Mouse (Mus musculus) myocyte (in vitro differentiated cells): ENCODE results near the gene Olfr1196. TPM values are rescaled to one million over a fixed set of nuclear protein-coding genes. Genes with fewer than 3 reads are reported as not detected.
"Not testable (repeated sequence)": the region's sequence is repeated elsewhere in the genome, so short reads cannot be mapped to it uniquely, and the experiment has no call there.

Source experiments
- H3K27me3 ChIP-seq: one replicate; pipeline ENCODE4 v1.6.1; 2011; ENCODE audit not compliant: control insufficient read depth, insufficient read depth, insufficient read length
- H3K36me3 ChIP-seq: one replicate; pipeline ENCODE4 v1.6.1; 2011; ENCODE audit not compliant: control insufficient read depth, insufficient read depth
- H3K4me2 ChIP-seq: one replicate; pipeline ENCODE4 v1.6.1; 2011; ENCODE audit warnings: low read depth, control low read depth
- H3K4me3 ChIP-seq: one replicate; pipeline ENCODE4 v1.5.1; 2011; ENCODE audit warnings: mild to moderate bottlenecking, control low read depth, moderate library complexity
- H3K79me2 ChIP-seq: one replicate; pipeline ENCODE4 v1.6.1; 2011; ENCODE audit not compliant: control insufficient read depth, insufficient read depth
- H3ac ChIP-seq: one replicate; pipeline ENCODE4 v1.6.1; 2011; ENCODE audit not compliant: control insufficient read depth, insufficient read length
- CEBPB ChIP-seq: IDR thresholded peaks from 2 replicates; pipeline ENCODE4 v1.6.1; 2011; ENCODE audit warnings: mild to moderate bottlenecking, moderate library complexity; ENCODE audit not compliant: poor library complexity, insufficient read depth, severe bottlenecking
- E2F4 ChIP-seq: IDR thresholded peaks from one replicate; pipeline ENCODE4 v1.6.1; 2011; ENCODE audit warnings: mild to moderate bottlenecking, control low read depth, moderate library complexity; ENCODE audit not compliant: insufficient read depth
- MAX ChIP-seq: IDR thresholded peaks from one replicate; pipeline ENCODE4 v1.6.1; 2011; ENCODE audit warnings: low read depth, mild to moderate bottlenecking, control low read depth
- MYOD1 ChIP-seq, 3 experiments: IDR thresholded peaks; one replicate each; pipeline ENCODE4 v1.6.1; 2011; ENCODE audit warnings: control low read depth in 2 of 3, low read depth in 2 of 3, mild to moderate bottlenecking in 2 of 3, moderate library complexity in 1 of 3; ENCODE audit not compliant: insufficient read length in 2 of 3, control insufficient read depth in 1 of 3
- MYOG ChIP-seq, 3 experiments: IDR thresholded peaks; one replicate each; pipeline ENCODE4 v1.6.1; 2011; ENCODE audit warnings: control low read depth in 2 of 3, low read depth in 2 of 3, mild to moderate bottlenecking in 2 of 3; ENCODE audit not compliant: insufficient read length in 2 of 3, control insufficient read depth in 1 of 3, insufficient read depth in 1 of 3
- POLR2A ChIP-seq: IDR thresholded peaks from one replicate; pipeline ENCODE4 v1.6.1; 2011; ENCODE audit warnings: low read depth, mild to moderate bottlenecking, control low read depth, moderate library complexity; ENCODE audit not compliant: insufficient read length
- POLR2AphosphoS2 ChIP-seq: IDR thresholded peaks from one replicate; pipeline ENCODE4 v1.6.1; 2011; ENCODE audit warnings: low read depth, control low read depth; ENCODE audit not compliant: insufficient read length
- REST ChIP-seq: IDR thresholded peaks from one replicate; pipeline ENCODE4 v1.6.1; 2011; ENCODE audit warnings: mild to moderate bottlenecking, control low read depth, moderate library complexity; ENCODE audit not compliant: insufficient read depth, insufficient read length
- SRF ChIP-seq: IDR thresholded peaks from one replicate; pipeline ENCODE4 v1.6.1; 2011; ENCODE audit warnings: low read depth; ENCODE audit not compliant: control insufficient read depth, insufficient read length
- TCF12 ChIP-seq: IDR thresholded peaks from one replicate; pipeline ENCODE4 v1.6.1; 2011; ENCODE audit warnings: mild to moderate bottlenecking, control low read depth; ENCODE audit not compliant: poor library complexity, insufficient read depth, severe bottlenecking
- TCF3 ChIP-seq: IDR thresholded peaks from one replicate; pipeline ENCODE4 v1.6.1; 2011; ENCODE audit warnings: low read depth, control low read depth; ENCODE audit not compliant: insufficient read length
- USF1 ChIP-seq: IDR thresholded peaks from one replicate; pipeline ENCODE4 v1.6.1; 2011; ENCODE audit warnings: low read depth, mild to moderate bottlenecking, control low read depth, moderate library complexity
- polyA plus RNA-seq: library from polyadenylated mRNA; unstranded; fragments of >200 nt; fragmentation: generic; extraction: Trizol; gene quantifications from one replicate; pipeline ENCODE4 v1.2.1, GENCODE M21; 2012; ENCODE audit warnings: missing spikeins

Olfr1196 gene
- not detected for polyA plus RNA-seq

DNA sequence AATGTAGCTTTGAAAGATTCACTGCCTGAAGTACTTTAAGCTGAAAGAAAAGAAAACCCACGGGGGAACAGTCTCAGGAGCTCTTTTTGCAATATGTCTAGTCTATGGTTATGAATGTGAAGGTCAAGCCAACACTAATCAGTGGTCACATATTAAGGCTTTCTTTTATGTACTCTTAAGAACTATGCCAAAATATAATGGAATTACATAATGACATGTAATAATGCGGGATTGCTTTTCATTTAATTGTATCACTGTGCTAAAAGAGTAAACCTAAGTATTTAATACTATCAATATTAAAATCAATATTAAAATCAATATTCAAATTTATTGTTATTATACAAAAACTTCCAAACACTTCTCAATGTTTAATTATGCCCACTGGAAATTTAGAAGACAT is at the start of gene Olfr1196:
Olfr1196 (minus strand) TSS at position 101 of the 400 bp plus-strand sequence.
- no peaks in the 10 kb centered on the region for H3K79me2 ChIP-seq
- no peak within 1 kb of the TSS for H3ac ChIP-seq
- H3K27me3 ChIP-seq: no peaks in the 10 kb centered on the region
- no peaks in the 10 kb centered on the region for H3K36me3 ChIP-seq
- no peak for TF ChIP-seq SRF
- TF ChIP-seq E2F4: no peak
- TF ChIP-seq POLR2AphosphoS2: no peak
- H3K4me2 ChIP-seq: no peak within 1 kb of the TSS
- no peak within 1 kb of the TSS for H3K4me3 ChIP-seq

DNA sequence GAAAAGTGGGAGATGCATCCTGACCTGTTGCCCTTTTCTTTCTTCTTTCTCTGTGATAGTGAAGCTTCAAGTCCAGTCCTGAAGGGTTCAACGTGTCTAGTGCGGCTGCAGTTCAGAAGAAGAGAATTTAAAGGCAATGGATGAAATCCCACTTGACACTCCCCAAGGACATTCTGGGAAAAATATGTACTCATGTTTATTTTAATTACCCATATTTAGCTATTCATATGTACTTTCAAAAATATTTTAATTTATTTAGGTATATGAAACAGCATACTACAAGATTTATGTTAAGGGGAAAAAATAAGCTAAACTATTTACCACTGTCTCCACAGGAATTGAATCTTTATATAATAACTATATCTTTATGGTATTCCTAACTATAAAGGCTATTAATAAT is 46.9 kb upstream of the Olfr1196 start, which contains the start of gene Olfr1198:
Olfr1198 (minus strand) TSS at position 101 of the 400 bp plus-strand sequence.
- Histone ChIP-seq H3K4me3 (no peak within 1 kb of the TSS), H3K4me2 (no peak within 1 kb of the TSS), H3K27me3 (no peaks in the 10 kb centered on the region), H3K79me2 (no peaks in the 10 kb centered on the region), H3ac (no peak within 1 kb of the TSS), H3K36me3 (no peaks in the 10 kb centered on the region)
- TF ChIP-seq SRF (no peak), USF1 (no peak), E2F4 (no peak), CEBPB (no peak), POLR2AphosphoS2 (no peak), MYOG (IDR thresholded peaks at IDR 0.05; ENCODE audit: control insufficient read depth in 1 of 3, insufficient read depth in 1 of 3, insufficient read length in 2 of 3, low read depth in 2 of 3) (no peak), MAX (no peak), MYOD1 (IDR thresholded peaks at IDR 0.05; ENCODE audit: control insufficient read depth in 1 of 3, insufficient read length in 2 of 3, low read depth in 2 of 3) (no peak), TCF3 (no peak), TCF12 (no peak), POLR2A (no peak), REST (no peak)

DNA sequence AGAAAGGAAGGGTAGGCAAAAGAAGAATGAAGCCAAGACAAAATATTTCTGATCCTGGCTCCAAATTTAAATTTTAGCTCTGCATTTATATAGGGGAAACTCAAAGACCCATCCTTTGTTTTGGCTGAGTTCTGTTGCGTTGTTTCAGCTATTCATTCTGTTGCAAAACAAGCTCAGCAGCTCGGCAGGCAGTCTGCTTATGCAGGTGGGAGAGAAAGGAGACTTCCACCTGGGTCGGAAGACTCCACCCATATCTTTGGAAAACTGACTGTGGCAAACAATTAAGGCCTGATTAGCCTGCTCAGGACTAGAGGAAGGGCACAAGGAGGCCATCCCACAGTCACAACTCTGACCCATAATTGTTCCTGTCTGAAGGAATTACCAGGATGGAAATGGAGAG is 39.0 kb upstream of the Olfr1196 start:
- no peak for TF ChIP-seq MAX
- TF ChIP-seq TCF3: no peak
- TF ChIP-seq CEBPB: no peak
- TF ChIP-seq MYOD1 (IDR thresholded peaks at IDR 0.05; ENCODE audit: control insufficient read depth in 1 of 3, insufficient read length in 2 of 3, low read depth in 2 of 3): no peak
- no peak for TF ChIP-seq REST
- no peak for TF ChIP-seq E2F4
- TF ChIP-seq USF1: no peak
- no peak for TF ChIP-seq TCF12
- TF ChIP-seq MYOG (IDR thresholded peaks at IDR 0.05; ENCODE audit: control insufficient read depth in 1 of 3, insufficient read depth in 1 of 3, insufficient read length in 2 of 3, low read depth in 2 of 3): no peak
- TF ChIP-seq POLR2A: no peak
- no peaks in the 10 kb centered on the region for H3K79me2 ChIP-seq
- no peak overlapping the region for H3K4me3 ChIP-seq
- no peaks in the 10 kb centered on the region for H3K27me3 ChIP-seq
- H3ac ChIP-seq: no peak overlapping the region
- no peaks in the 10 kb centered on the region for H3K36me3 ChIP-seq
- H3K4me2 ChIP-seq: no peak overlapping the region

DNA sequence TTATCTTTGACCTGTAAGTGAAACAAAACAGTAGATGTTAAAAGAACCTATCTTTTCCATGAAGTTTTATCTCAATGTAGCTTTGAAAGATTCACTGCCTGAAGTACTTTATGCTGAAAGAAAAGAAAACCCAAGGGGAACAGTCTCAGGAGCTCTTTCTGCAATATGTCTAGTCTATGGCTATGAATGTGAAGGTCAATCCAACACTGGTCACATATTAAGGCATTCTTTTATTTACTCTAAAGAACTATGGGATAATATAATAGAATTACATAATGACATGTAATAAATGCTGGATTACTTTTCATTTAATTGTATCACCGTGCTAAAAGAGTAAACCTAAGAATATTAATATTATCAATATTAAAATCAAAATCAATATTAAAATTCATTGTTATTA is 27.9 kb upstream of the Olfr1196 start, which contains the start of gene Olfr1197:
Olfr1197 (minus strand) TSS at position 101 of the 400 bp plus-strand sequence.
- Histone ChIP-seq H3K79me2 (no peaks in the 10 kb centered on the region), H3K4me2 (no peak within 1 kb of the TSS), H3K36me3 (no peaks in the 10 kb centered on the region), H3K27me3 (no peaks in the 10 kb centered on the region), H3ac (no peak within 1 kb of the TSS), H3K4me3 (no peak within 1 kb of the TSS)
- no peak for TF ChIP-seq POLR2A
- no peak for TF ChIP-seq MYOD1 (IDR thresholded peaks at IDR 0.05; ENCODE audit: control insufficient read depth in 1 of 3, insufficient read length in 2 of 3, low read depth in 2 of 3)
- TF ChIP-seq TCF12: no peak
- TF ChIP-seq SRF: no peak
- TF ChIP-seq MYOG (IDR thresholded peaks at IDR 0.05; ENCODE audit: control insufficient read depth in 1 of 3, insufficient read depth in 1 of 3, insufficient read length in 2 of 3, low read depth in 2 of 3): no peak
- TF ChIP-seq MAX: no peak
- no peak for TF ChIP-seq TCF3
- no peak for TF ChIP-seq CEBPB
- no peak for TF ChIP-seq POLR2AphosphoS2
- TF ChIP-seq E2F4: no peak
- TF ChIP-seq REST: no peak
- TF ChIP-seq USF1: no peak

DNA sequence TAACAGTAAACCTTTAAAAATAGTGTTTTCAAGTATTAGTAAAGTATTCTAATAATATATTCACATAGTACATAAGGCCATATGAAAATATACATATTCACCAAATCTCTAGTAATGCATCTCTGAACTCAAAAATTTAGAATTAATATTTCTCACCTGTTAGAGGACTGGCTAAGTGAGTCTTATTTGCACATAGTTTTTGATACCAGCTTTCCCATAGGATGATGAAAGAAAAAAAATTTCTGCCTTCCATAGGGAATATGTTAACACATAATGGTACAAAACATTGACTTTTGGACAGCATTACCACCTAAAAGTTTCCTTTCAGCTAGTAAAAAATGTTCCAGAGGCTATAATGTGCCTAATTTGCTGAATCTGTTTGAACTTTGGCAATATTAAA is 15.3 kb downstream of the Olfr1196 start, which contains the start of gene Olfr1195:
Olfr1195 (minus strand) TSS at position 101 of the 400 bp plus-strand sequence.
- no peak within 1 kb of the TSS for H3ac ChIP-seq
- no peak within 1 kb of the TSS for H3K4me2 ChIP-seq
- no peaks in the 10 kb centered on the region for H3K27me3 ChIP-seq
- no peaks in the 10 kb centered on the region for H3K79me2 ChIP-seq
- TF ChIP-seq MYOG (IDR thresholded peaks at IDR 0.05; ENCODE audit: control insufficient read depth in 1 of 3, insufficient read depth in 1 of 3, insufficient read length in 2 of 3, low read depth in 2 of 3) (no peak), TCF3 (no peak), USF1 (no peak), POLR2A (no peak), SRF (no peak), CEBPB (no peak), E2F4 (no peak)
- no peaks in the 10 kb centered on the region for H3K36me3 ChIP-seq
- no peak within 1 kb of the TSS for H3K4me3 ChIP-seq

DNA sequence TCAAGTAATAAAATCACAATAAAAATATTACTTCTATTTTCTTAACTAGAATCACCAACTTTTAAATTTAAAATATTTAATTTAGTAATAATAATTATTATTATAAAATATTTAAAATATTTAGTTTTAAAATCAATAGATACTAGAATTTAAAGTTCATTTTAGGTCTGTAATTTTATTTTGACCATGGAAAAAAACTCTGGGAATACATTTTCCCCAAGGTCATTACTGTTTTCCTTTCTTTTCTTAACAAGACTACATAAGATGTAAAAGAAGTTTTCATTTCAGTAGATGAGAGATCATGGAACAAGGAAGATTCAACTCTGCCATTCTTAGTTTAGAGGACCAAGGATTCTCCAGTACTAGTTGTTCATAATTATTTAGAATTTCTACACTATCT is 29.1 kb downstream of the Olfr1196 start, which contains the start of gene Olfr1193:
Olfr1193 (plus strand) TSS at position 301 of the 400 bp plus-strand sequence.
- not testable (repeated sequence) for H3K36me3 ChIP-seq, H3K4me2 ChIP-seq, H3K79me2 ChIP-seq, H3K4me3 ChIP-seq, H3ac ChIP-seq, H3K27me3 ChIP-seq
